Mouse (Mus musculus): ENCODE data around the gene Arfgef2.

The Arfgef2 gene

GRCm38 (mm10) chr2:166806173-166806705 lies 851 bp downstream of the Arfgef2 start:
- no peak for DNase-seq (ENCODE audit: low spot score in 2 of 2)

GRCm38 (mm10) chr2:166806813-166807212 lies 1.4 kb downstream of the Arfgef2 start:
- DNase-seq (ENCODE audit: low spot score in 2 of 2): no peak

- no peak for DNase-seq (ENCODE audit: low spot score in 2 of 2)
Observed at GRCm38 (mm10) chr2:166809499-166809898, 4.1 kb downstream of the Arfgef2 start.

DNA sequence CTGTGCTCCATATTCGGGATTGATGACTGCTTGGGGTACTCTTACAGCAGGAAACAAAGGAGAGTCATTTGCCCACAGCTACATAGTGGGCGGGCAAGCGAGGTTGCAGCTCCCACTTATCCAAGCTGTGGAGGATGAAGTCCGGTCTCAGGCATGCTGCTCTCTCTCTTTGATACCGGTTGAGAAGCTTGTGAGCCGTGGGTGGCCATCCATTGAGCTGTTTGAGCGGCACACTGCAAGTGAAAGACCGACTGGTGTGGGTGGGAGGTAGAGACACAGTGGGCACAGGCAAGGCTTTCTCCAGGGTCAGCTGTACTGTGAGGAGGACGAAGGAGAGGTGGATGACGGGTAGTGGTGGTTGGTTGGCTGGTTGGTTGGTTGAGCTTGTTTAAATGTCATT lies 5.4 kb downstream of the Arfgef2 start:
- no peak for DNase-seq (ENCODE audit: low spot score in 2 of 2)

GRCm38 (mm10) chr2:166818463-166819143 lies 13.2 kb downstream of the Arfgef2 start:
- DNase-seq (ENCODE audit: low spot score in 2 of 2): no peak

- no peak for DNase-seq (ENCODE audit: low spot score in 2 of 2)
Observed at GRCm38 (mm10) chr2:166819849-166820248, 14.5 kb downstream of the Arfgef2 start.

DNA sequence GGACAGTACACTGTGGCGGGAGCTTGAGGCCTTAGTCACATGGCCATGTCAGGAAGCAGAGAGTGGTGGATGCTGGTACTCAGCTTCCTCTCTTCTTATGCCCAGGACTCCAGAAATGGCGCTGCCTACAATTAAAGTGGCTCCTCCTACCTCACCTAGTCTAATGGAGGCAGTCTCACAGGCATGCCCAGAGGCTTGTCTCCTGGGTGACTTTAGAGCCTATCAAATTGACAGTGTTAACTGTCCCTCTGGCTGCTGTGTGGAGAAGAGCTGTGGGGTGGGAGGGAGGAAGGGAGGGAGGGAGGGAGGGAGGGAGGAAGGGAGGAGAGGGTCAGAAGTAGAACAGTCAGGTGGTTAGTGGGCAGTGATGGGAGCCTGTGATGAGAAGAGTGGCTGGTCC lies 15.5 kb downstream of the Arfgef2 start:
- DNase-seq (ENCODE audit: low spot score in 2 of 2): no peak

DNA sequence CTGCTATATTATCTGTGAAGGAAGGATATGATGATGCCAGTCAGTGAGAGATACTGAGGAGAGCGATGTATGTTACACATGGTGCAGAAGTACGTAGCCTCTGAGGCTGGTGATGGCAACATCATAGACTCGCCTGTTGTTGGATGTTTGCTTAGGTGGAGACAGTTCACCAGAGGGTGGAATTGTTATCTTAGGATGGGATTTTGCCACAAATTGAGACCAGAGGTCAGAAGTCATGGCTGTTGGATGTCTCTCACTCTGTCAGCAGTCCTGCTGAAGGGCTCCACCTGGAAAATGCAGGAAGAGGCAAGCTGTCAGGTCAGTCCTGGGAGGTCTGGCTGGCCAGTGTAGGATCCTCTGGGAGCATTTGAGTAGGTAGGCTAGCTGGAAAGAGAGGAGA lies 16.0 kb downstream of the Arfgef2 start:
- no peak for DNase-seq (ENCODE audit: low spot score in 2 of 2)

DNA sequence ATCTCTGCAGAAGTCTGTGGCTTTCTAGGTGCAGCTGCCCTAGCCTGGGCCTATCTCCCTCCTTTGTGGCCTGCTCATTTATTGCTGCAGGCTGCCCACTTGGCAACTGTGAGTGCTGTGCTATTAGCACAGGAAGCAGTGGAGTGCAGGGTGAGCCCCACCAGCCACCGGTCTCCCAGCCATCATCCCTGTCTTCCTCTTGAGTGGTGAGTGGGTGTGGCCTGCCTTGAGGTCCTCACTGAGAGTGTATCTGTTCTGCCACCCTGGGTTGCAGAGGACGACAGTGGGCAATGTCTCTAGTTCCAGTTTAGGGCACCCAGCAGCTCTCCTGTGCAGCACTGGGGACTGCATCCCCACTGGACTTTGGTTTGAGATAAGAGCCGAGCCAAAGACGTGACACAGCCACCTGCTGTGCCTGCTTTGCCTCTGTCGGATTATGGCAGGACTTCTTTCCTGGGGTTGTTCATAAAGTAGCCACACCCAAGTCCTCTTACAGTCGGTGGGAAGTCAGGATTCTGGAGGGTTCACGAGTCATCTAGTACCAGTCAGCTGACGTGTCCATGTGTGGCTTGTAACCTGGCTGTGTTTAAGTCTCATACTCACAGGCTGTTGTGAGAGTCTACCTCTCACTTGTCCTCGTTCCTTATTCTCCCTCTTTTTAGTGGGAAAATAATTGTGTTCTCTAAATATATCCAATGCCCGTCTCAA lies 16.9 kb downstream of the Arfgef2 start:
- DNase-seq (ENCODE audit: low spot score in 2 of 2): no peak

- DNase-seq (ENCODE audit: low spot score in 2 of 2): no peak
Observed at GRCm38 (mm10) chr2:166822901-166823300, 17.5 kb downstream of the Arfgef2 start.

GRCm38 (mm10) chr2:166824386-166824785 lies 19.0 kb downstream of the Arfgef2 start:
- no peak for DNase-seq (ENCODE audit: low spot score in 2 of 2)

DNA sequence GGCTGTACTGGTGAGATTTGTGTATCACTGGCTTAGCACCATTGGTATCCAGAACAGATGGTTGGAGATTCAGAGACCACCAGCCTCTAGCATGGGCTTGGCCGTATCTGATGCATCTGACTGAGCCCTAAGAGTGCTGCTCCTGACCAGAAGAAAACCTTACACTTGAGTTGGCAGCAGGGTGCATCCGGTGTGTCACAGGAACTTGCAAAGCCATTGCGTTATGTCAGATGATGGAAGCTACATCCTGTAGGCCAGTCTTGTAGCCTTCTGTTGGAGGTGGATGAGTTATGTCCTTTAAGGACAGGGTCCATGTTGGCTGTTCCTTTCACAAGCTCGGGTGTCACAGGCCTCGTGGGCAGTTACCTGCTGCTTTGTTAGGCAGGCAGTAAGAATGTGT lies 19.6 kb downstream of the Arfgef2 start:
- DNase-seq (ENCODE audit: low spot score in 2 of 2): no peak

DNA sequence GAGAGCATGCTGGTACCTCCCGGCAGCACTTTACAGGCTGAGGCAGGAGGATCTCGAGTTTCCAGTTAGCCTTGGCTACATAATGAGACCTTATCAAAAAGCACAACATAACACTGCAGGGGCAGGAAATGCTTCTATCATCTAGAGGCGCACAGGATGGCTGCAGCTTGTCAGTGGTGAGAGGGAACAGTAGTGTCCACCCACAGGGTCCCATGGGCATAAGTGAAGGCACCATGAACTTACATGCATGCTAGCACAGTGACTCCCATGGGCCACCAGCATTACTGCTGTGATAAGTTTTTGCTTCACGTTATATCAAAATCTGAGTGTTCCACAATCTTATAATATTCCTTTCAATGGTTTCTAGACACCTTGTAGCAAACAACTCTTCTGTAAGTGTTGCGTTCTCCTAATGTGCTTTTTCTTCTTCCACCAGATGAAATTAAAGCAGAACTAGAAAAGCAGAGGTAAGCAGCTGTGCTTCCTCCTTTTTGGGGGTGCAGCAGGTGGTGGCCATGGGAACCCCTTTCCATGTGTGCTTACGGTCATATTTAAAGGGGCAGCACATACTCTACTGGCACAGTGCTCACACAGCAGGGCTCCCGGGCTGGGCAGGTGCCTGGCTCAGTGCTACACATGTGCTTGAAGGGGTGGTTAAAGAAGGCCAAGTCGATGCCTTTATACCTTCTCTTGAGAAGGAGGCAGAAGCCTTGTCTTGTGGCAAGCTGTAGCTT lies 21.3 kb downstream of the Arfgef2 start:
- peak in 1 of 2 experiments; percentile 41 for DNase-seq (ENCODE audit: low spot score in 2 of 2)

- DNase-seq (ENCODE audit: low spot score in 2 of 2): no peak
Observed at GRCm38 (mm10) chr2:166828306-166828705, 22.9 kb downstream of the Arfgef2 start.

DNA sequence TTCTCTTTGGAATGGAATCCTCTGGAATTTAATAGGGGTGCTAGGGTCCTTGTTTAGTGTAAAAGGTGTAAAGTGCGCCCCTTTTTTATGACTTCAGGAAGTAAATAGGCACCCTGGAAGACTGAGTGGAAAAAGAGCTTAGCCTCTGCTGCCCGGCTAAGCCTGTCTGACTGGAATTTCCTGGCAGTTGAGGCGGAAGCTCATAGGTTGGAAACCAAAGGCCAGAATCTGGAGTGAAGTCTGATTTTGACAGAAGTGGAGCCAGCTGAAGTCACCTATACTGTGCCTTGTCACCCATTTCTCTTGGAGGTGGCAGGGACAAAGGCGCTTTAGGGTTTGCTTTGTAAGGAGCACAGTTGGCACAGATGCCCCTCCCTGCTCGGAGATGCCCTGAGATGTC lies 25.0 kb downstream of the Arfgef2 start:
- DNase-seq (ENCODE audit: low spot score in 2 of 2): no peak

DNA sequence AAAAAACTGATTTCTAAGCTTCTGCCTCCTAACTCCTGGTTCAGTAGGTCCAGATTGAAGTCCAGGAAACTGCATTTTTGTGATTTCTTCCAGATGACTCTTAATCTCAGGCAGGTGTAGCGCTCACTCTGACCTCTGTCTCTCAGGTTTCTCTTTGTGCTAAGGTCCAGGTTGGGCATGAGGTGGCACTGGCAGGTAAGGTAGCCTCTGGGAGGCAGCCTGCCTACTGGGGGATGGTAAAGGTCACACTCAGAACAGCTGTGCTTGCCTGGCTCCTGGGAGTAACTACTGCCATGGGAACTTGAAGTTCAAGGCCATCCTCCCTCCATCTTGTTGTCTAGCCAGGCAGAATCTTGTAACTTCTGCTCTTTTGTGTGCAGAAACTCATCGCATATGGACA lies 28.7 kb downstream of the Arfgef2 start:
- no peak for DNase-seq (ENCODE audit: low spot score in 2 of 2)

DNA sequence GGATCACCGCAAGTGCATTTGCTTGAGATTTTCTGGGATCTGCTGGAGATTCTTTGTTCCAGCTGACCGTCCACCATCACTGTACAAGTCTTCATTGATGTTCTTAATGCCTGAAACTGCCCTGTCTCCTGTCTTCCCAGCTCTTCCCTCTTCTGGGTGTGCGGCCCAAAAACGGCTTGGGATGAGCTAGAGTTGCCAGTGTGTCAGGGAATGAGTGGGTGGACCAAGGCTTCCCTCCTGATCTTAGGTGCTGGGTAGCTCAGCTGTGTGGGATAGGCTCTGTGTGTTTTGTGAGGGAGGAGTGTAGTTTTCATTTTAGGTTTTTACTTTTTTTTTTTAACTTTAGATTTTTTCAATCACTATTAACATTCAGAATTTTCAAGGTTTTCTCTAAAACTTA lies 29.4 kb downstream of the Arfgef2 start:
- no peak for DNase-seq (ENCODE audit: low spot score in 2 of 2)

- DNase-seq (ENCODE audit: low spot score in 2 of 2): no peak
Observed at GRCm38 (mm10) chr2:166835581-166835980, 30.2 kb downstream of the Arfgef2 start.

DNA sequence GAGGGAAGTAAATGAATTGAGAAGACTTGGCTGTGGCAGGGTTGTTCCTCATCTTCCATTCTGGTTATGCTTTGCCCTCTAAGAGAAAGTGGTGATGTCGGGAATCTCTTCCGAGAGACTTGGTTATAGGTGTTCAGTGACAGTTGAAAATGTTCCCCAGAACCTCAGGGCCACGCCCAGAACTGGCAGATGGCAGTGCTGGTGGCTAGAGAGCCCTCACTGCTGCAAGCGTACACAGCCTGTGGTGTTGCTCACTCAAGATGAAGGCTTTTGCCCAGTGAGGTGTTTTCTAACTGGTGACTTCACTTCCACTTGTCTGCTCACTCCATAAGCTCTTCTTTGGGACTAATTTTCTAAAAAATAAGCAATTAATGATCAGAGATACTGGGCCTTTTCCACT lies 36.4 kb downstream of the Arfgef2 start:
- no peak for DNase-seq (ENCODE audit: low spot score in 2 of 2)

GRCm38 (mm10) chr2:166850691-166851090 lies 45.3 kb downstream of the Arfgef2 start:
- no peak for DNase-seq (ENCODE audit: low spot score in 2 of 2)

GRCm38 (mm10) chr2:166852270-166852669 lies 46.9 kb downstream of the Arfgef2 start:
- DNase-seq (ENCODE audit: low spot score in 2 of 2): no peak

DNA sequence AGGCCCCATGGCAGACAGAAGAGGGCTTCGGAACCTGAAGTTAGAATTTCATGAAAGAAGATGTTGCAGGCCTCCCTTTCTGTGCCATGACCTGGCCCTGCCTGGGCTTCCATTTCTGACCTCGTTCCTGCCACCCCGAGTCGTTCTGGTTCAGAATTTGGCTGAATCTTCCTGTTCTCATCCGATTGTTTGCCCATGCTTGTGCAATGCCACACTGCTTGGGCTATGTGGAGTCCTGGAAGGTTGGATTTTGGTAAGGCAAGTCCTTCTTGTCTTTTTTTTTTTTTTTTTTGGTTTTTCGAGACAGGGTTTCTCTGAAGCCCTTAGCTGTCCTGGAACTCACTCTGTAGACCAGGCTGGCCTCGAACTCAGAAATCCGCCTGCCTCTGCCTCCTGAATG lies 50.4 kb downstream of the Arfgef2 start:
- no peak for DNase-seq (ENCODE audit: low spot score in 2 of 2)

- DNase-seq (ENCODE audit: low spot score in 2 of 2): no peak
Observed at GRCm38 (mm10) chr2:166856366-166856765, 51.0 kb downstream of the Arfgef2 start.

All from natural killer cell, adult 2 months (primary cell).